Mouse (Mus musculus) liver, embryonic 11.5 days (tissue): ENCODE measurements around the gene Arfip1. TPM values are rescaled to one million over a fixed set of nuclear protein-coding genes. Genes with fewer than 3 reads are reported as not detected.

Experiments used
- ATAC-seq: fragments of 200-750 bp; cut with Nextera tagmentation; replicated peaks from 2 replicates; pipeline ENCODE4 v1.8.0; 2017; ENCODE audit warnings: moderate number of reproducible peaks, mild to moderate bottlenecking, moderate TSS enrichment, moderate library complexity; ENCODE audit not compliant: low FRiP score
- DNase-seq: peaks from one replicate; pipeline ENCODE4 v3.0.0-alpha.2; 2017; ENCODE audit warnings: low spot score
- H3K27ac ChIP-seq: fragments of 300-500 bp; sonication (generic); 2 replicates; pipeline ENCODE4 v1.5.1; 2014; ENCODE audit warnings: mild to moderate bottlenecking, low read depth, low read length, control low read depth
- H3K27me3 ChIP-seq: fragments of 300-500 bp; sonication (generic); replicated peaks from 2 replicates; pipeline ENCODE4 v1.6.1; 2014; ENCODE audit warnings: low read length, mixed read lengths; ENCODE audit not compliant: control insufficient read depth, insufficient read depth
- H3K36me3 ChIP-seq: fragments of 300-500 bp; sonication (generic); 2 replicates; pipeline ENCODE4 v1.6.1; 2014; ENCODE audit warnings: mild to moderate bottlenecking, low read length, moderate library complexity, mixed read lengths; ENCODE audit not compliant: control insufficient read depth, insufficient read depth
- H3K4me1 ChIP-seq: fragments of 300-500 bp; sonication (generic); replicated peaks from 2 replicates; pipeline ENCODE4 v1.6.1; 2014; ENCODE audit warnings: low read length, mixed read lengths; ENCODE audit not compliant: control insufficient read depth, insufficient read depth
- H3K4me2 ChIP-seq: fragments of 300-500 bp; sonication (generic); 2 replicates; pipeline ENCODE4 v1.6.1; 2014; ENCODE audit warnings: mild to moderate bottlenecking, control low read depth, moderate library complexity
- H3K4me3 ChIP-seq: fragments of 300-500 bp; sonication (generic); 2 replicates; pipeline ENCODE4 v1.5.1; 2014; ENCODE audit warnings: low read depth, low read length, control low read depth
- H3K9ac ChIP-seq: fragments of 300-500 bp; sonication (generic); 2 replicates; pipeline ENCODE4 v1.6.1; 2014; ENCODE audit warnings: low read depth, low read length, control low read depth
- H3K9me3 ChIP-seq: fragments of 300-500 bp; sonication (generic); 2 replicates; pipeline ENCODE4 v1.6.1; 2016; ENCODE audit warnings: low read length, inconsistent platforms, mixed read lengths; ENCODE audit not compliant: control insufficient read depth
- WGBS: fragments of 180-500 bp; shearing (Covaris S2); extraction: QIAGEN DNeasy Blood & Tissue Kit; methylation state at CpG from one replicate; pipeline ENCODE4 v1.1.7; 2014; 5-methylcytosine and 5-hydroxymethylcytosine counted together
- polyA plus RNA-seq: library from polyadenylated mRNA; unstranded; fragments of >200 nt; fragmentation: Nextera tagmentation; extraction: Ambion mirVana; gene quantifications from 2 replicates; pipeline ENCODE4 v1.2.1, GENCODE M21; 2014

Gene Arfip1
- polyA plus RNA-seq, 1 experiment from 2014 or later = 30.9 TPM

DNA sequence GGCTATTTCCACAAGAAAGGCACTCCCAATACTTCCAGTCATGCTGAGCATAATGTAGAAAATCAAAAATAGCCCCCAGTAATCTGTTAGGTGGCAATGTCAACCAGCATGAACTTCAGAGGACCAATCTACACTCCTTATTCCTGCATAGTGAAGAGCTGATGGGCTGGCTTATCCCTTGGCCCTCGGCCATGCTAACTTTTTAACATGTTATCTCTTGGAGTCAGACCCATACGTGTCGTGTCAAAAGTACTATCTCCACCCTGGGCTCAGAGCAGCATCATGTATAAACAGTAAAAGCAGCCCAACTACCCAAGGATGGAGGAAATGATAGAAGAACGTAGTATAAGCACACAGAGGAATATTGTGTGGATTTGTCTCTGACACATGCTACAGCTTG is 111.3 kb downstream of the Arfip1 start:
- Histone ChIP-seq H3K4me1 (peaks cover 70% of the 10 kb centered on the region), H3K27ac (peak overlapping the region; percentile 85), H3K9me3 (no peaks in the 10 kb centered on the region), H3K36me3 (no peaks in the 10 kb centered on the region), H3K4me3 (no peak overlapping the region), H3K4me2 (peak overlapping the region; percentile 41), H3K9ac (no peak overlapping the region), H3K27me3 (peaks cover 13% of the 10 kb centered on the region)
- DNase-seq (no peak), ATAC-seq (peak; percentile 96)
- 37% methylated on average over 4 of the region's 4 CpGs for WGBS

DNA sequence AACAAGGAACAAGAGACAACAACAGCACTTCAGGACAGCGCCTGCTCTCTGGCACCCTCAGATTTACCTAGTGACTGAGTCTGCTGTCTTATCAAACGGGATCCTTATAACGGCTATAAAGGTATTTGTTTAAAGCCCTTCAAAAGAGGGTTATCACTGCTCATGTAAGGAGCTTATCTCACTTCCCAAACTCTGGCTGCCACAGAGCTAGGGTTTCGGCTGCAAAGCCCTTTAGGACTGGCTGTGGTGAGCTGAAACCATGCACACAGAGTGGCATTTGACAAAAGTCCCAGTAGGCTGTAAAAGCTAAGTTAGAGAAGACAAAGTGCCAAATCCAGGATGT is 114.3 kb downstream of the Arfip1 start:
- no peak overlapping the region for H3K9ac ChIP-seq
- 13% methylated on average over 4 of the region's 4 CpGs for WGBS
- ATAC-seq = peak; percentile 29; the same call in 1 of the 2 replicates
- peak overlapping the region; percentile 41 for H3K4me2 ChIP-seq
- H3K4me1 ChIP-seq = peaks cover 70% of the 10 kb centered on the region
- H3K27ac ChIP-seq = peak overlapping the region; percentile 28; the same call in 1 of the 2 replicates
- H3K9me3 ChIP-seq = no peaks in the 10 kb centered on the region
- H3K4me3 ChIP-seq = no peak overlapping the region
- DNase-seq = no peak
- H3K27me3 ChIP-seq = peaks cover 2% of the 10 kb centered on the region; the same call in 1 of the 2 replicates
- H3K36me3 ChIP-seq = no peaks in the 10 kb centered on the region

DNA sequence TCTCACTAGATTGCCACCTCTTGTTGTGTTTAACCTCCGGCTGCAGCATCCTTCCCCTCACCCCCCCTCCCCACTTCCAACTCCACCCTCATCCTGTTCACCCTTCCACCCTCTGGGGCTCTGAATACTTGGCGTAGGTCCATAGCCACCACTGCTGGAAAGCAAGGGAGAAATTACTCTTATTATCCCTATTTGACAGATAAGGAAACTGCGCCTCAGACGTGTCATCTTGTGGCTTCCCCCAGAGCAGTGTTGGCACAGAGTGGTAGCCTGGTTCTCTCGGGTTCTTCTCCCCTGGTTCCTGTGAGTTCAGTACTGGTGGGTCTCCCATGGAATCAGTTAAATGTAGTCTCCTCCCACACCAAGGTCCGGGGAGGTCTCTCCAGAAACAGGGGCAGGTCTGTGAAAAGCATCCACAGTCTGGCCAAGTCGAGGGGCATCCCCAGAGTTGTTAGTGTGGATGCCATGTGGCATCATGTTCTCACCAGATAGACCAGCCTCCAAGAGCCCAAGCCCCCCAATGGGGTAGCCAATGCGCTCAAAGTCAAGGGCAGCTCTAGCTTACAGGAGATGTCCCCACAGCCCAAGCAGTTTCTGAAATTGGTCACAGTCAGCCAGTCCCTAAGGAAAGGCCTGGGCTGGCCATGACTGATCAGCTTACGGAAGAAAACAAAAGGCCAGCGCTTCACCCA is 114.9 kb downstream of the Arfip1 start:
- Histone ChIP-seq H3K27ac (peak overlapping the region; percentile 28; the same call in 1 of the 2 replicates), H3K4me1 (peaks cover 66% of the 10 kb centered on the region), H3K36me3 (no peaks in the 10 kb centered on the region), H3K9me3 (no peaks in the 10 kb centered on the region), H3K4me2 (peak overlapping the region; percentile 41), H3K4me3 (no peak overlapping the region), H3K9ac (0 out of 2 replicates have a peak overlapping the region, but pooled peaks have one; percentile 27), H3K27me3 (peaks cover 2% of the 10 kb centered on the region; the same call in 1 of the 2 replicates)
- DNase-seq = no peak
- ATAC-seq = no peak
- 39% methylated on average over 10 of the region's 10 CpGs for WGBS

DNA sequence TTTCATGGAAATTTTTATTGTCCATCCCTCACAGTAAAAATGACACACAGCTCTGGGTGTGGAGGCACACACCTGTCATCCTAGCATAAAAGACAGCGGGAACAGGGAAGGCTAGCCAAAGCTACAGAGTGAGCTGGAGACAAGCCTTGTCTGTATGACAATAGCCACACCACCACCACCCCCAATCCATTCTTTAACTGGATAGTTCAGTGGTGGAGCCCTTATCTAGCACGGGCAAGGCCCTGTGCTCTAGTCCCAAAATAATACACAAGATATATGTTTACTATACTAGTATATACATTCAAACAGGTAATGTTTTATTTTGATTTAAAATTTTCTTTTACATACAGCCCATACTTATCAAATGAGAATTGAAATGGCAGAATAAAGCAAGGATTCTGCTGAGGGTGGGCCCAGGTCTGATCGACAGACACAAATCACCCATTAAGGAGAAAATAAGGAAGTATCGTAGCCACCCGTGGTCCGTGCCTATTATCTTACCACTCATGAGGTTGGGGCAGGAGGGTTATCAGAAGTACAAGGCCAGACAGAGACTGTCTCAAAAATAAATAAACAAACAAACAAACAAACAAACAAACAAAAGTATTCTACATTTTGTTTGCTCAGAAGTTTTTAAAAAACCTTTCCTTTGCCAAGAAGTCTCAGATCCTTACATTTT is 116.5 kb downstream of the Arfip1 start:
- DNase-seq (no peak), ATAC-seq (peak; percentile 58)
- H3K27ac ChIP-seq = peak overlapping the region; percentile 39; the same call in 1 of the 2 replicates
- no peak overlapping the region for H3K9ac ChIP-seq
- peaks cover 2% of the 10 kb centered on the region; the same call in 1 of the 2 replicates for H3K27me3 ChIP-seq
- H3K4me1 ChIP-seq = peaks cover 65% of the 10 kb centered on the region
- no peak overlapping the region for H3K4me3 ChIP-seq
- WGBS = 43% methylated on average over 6 of the region's 6 CpGs
- H3K9me3 ChIP-seq = no peaks in the 10 kb centered on the region
- H3K36me3 ChIP-seq = no peaks in the 10 kb centered on the region
- peak overlapping the region; percentile 38 for H3K4me2 ChIP-seq

DNA sequence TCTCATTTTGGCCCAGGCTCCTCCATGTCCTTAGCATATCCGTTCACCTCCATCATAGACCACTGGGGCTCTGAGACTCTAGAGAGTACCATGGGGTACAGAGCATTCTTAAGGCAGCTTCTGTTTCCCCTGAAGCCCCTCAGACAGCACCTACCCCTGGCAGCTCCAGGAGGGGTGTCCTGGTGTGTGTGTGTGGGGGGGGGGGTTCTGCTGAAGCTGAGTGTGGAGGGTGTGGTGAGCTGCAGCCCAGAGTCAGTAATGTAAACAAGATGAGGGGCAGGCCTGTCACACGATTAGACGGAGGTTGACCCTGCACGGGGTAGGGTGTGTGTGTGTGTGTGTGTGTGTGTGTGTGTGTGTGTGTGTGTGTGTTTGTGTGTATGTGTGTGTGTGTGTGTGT is 120.7 kb downstream of the Arfip1 start:
- Histone ChIP-seq H3K27me3 (0 out of 2 replicates have a peak, but pooled peaks cover 2% of the 10 kb centered on the region), H3K36me3 (no peaks in the 10 kb centered on the region), H3K27ac (peak overlapping the region; percentile 82), H3K4me2 (no peak overlapping the region), H3K9me3 (no peaks in the 10 kb centered on the region), H3K4me1 (peaks cover 52% of the 10 kb centered on the region), H3K9ac (peak overlapping the region; percentile 8; the same call in 1 of the 2 replicates), H3K4me3 (no peak overlapping the region)
- 24% methylated on average over 4 of the region's 4 CpGs for WGBS
- ATAC-seq (peak; percentile 60), DNase-seq (no peak)

DNA sequence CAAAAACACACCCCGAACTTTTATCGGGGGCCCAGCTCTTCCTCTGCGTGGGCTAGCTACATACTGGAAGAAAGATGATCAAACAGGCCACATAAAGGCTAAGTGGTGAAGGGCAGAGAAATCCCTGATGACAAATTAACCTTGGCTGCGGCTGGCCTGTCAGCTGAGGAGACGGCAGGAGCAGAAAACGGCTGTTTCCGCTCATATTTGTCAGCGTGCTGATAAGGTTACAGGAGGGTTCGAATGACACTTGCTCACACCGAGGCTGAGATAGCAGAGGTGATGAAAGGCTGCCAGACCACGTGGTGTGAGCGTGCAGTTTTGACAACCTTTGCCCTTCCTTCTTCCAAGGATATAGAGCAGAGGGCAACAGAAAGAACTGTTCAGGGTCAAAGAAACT is 121.5 kb downstream of the Arfip1 start:
- no peaks in the 10 kb centered on the region for H3K36me3 ChIP-seq
- peak; percentile 56 for DNase-seq

DNA sequence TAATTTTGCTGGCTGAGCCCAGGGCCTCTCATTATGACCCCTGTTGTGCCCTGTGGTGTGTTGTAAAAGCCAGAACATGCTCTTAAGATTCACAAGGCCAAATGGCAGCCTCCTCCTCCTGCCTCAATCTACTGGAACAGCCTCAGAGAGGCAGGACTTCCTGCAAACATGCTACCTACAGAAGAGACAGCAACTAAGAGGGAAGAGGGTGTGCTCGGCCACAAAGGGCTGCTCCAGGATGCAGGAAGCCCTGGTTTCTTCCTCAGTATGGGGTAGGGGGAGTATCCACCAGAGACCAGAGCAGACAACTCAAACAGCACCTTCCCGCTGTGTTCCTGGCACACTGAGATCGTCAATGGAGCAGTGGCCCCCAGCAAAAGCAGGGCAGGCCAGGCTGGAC is 121.9 kb downstream of the Arfip1 start:
- Histone ChIP-seq H3K4me2 (peak overlapping the region; percentile 57), H3K9ac (peak overlapping the region; percentile 45), H3K27me3 (0 out of 2 replicates have a peak, but pooled peaks cover 2% of the 10 kb centered on the region), H3K4me1 (peaks cover 47% of the 10 kb centered on the region), H3K4me3 (0 out of 2 replicates have a peak overlapping the region, but pooled peaks have one; percentile 3), H3K9me3 (no peaks in the 10 kb centered on the region), H3K27ac (peak overlapping the region; percentile 81), H3K36me3 (no peaks in the 10 kb centered on the region)
- peak; percentile 2; the same call in 1 of the 2 replicates for ATAC-seq
- 9% methylated on average over 3 of the region's 3 CpGs for WGBS
- DNase-seq = no peak

More for the DNA sequence above, 121.5 kb downstream of the Arfip1 start:
- H3K9me3 ChIP-seq = no peaks in the 10 kb centered on the region
- peak overlapping the region; percentile 57 for H3K4me2 ChIP-seq
- whole genome bisulfite sequencing = 2% methylated on average over 12 of the region's 12 CpGs
- 0 out of 2 replicates have a peak, but pooled peaks cover 2% of the 10 kb centered on the region for H3K27me3 ChIP-seq
- H3K4me1 ChIP-seq = peaks cover 49% of the 10 kb centered on the region
- H3K4me3 ChIP-seq = 0 out of 2 replicates have a peak overlapping the region, but pooled peaks have one; percentile 3
- peak; percentile 86 for ATAC-seq
- H3K9ac ChIP-seq = peak overlapping the region; percentile 45
- H3K27ac ChIP-seq = peak overlapping the region; percentile 82

DNA sequence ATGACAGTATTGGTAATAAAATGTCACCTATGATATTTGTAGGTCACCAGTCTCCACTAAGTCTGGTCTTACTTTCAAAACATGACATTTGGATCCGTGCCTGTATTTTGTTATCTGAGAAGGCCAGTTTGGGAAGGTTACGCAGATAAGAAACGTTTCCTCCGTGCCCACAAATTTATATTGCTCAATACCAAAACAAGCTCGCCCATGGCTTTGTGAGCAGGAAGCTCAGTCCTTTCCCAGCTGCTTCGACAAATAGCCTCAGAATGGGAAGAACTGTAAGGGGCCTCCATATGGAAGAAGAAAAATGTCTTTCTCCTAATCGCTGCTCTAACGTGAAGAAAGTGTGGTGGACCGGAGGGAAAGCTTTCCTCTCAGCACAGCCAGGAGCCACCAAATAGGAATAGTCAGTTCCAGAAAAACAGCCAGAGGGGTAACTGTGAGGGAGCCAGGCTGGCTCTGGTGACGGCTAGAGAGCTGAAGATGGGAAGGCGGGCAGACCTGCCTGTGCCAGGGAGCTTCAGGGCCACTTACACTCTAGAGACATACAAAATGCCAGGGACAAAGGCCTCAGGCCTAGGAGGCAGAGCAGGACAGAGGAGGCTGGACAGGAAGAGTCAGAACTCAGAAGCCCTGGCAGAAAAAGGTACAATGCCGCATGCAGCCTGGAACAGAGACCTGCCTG is 126.5 kb downstream of the Arfip1 start:
- no peaks in the 10 kb centered on the region; the same call in 1 of the 2 replicates for H3K27me3 ChIP-seq
- WGBS = 37% methylated on average over 12 of the region's 12 CpGs
- no peaks in the 10 kb centered on the region for H3K9me3 ChIP-seq
- ATAC-seq = peak; percentile 79
- H3K9ac ChIP-seq = peak overlapping the region; percentile 66
- peak overlapping the region; percentile 83 for H3K27ac ChIP-seq
- H3K4me1 ChIP-seq = peaks cover 40% of the 10 kb centered on the region
- peak overlapping the region; percentile 56 for H3K4me2 ChIP-seq
- DNase-seq = no peak
- no peaks in the 10 kb centered on the region for H3K36me3 ChIP-seq
- H3K4me3 ChIP-seq = no peak overlapping the region; the same call in 1 of the 2 replicates
